Mouse (Mus musculus): ENCODE results near the gene Plekho2. TPM values are rescaled to one million over a fixed set of nuclear protein-coding genes. Genes with fewer than 3 reads are reported as not detected.

Plekho2 gene
- polyA plus RNA-seq, 1 experiment from 2014 or later: 12.4 TPM

- Histone ChIP-seq H3K9me3 (replicated peaks) (no peaks in the 10 kb centered on the region), H3K4me2 (replicated peaks) (no peak overlapping the region), H3K9ac (no peak overlapping the region), H3K4me1 (peaks cover 17% of the 10 kb centered on the region), H3K36me3 (peaks cover 23% of the 10 kb centered on the region), H3K27me3 (no peaks in the 10 kb centered on the region), H3K4me3 (no peak overlapping the region), H3K27ac (no peak overlapping the region)
- 89% methylated on average over 4 of the region's 4 CpGs for WGBS
- no peak for ATAC-seq (ENCODE audit: low FRiP score)
These were observed 18.8 kb downstream of the Plekho2 start for GRCm38 (mm10) chr9:65561016-65561415.

- H3K4me3 ChIP-seq: no peak overlapping the region
- peaks cover 27% of the 10 kb centered on the region for H3K36me3 ChIP-seq
- no peak for ATAC-seq (ENCODE audit: low FRiP score)
- no peaks in the 10 kb centered on the region for H3K9me3 ChIP-seq (replicated peaks)
- H3K27me3 ChIP-seq: no peaks in the 10 kb centered on the region
- H3K27ac ChIP-seq: no peak overlapping the region
- WGBS: 90% methylated on average over 6 of the region's 6 CpGs
- no peak overlapping the region for H3K4me2 ChIP-seq (replicated peaks)
- peaks cover 32% of the 10 kb centered on the region for H3K4me1 ChIP-seq
- H3K9ac ChIP-seq: no peak overlapping the region
These were observed 21.0 kb downstream of the Plekho2 start for GRCm38 (mm10) chr9:65558806-65559205.

- no peaks in the 10 kb centered on the region for H3K27me3 ChIP-seq
- no peaks in the 10 kb centered on the region for H3K9me3 ChIP-seq (replicated peaks)
- 97% methylated on average over 5 of the region's 5 CpGs for WGBS
- H3K9ac ChIP-seq: no peak overlapping the region
- H3K27ac ChIP-seq: no peak overlapping the region
- no peak overlapping the region for H3K4me3 ChIP-seq
- peaks cover 26% of the 10 kb centered on the region for H3K4me1 ChIP-seq
- H3K36me3 ChIP-seq: peaks cover 18% of the 10 kb centered on the region; the same call in 1 of the 2 replicates
- H3K4me2 ChIP-seq (replicated peaks): no peak overlapping the region
- no peak for ATAC-seq (ENCODE audit: low FRiP score)
These were observed 22.9 kb downstream of the Plekho2 start for GRCm38 (mm10) chr9:65556979-65557378.

GRCm38 (mm10) chr9:65556349-65556748, 23.5 kb downstream of the Plekho2 start:
- no peaks in the 10 kb centered on the region for H3K27me3 ChIP-seq
- 92% methylated on average over 8 of the region's 8 CpGs for WGBS
- H3K9ac ChIP-seq: no peak overlapping the region
- H3K4me3 ChIP-seq: no peak overlapping the region
- ATAC-seq (ENCODE audit: low FRiP score): no peak
- no peak overlapping the region for H3K27ac ChIP-seq
- no peaks in the 10 kb centered on the region for H3K9me3 ChIP-seq (replicated peaks)
- H3K4me2 ChIP-seq (replicated peaks): no peak overlapping the region
- H3K36me3 ChIP-seq: peaks cover 18% of the 10 kb centered on the region; the same call in 1 of the 2 replicates
- peaks cover 21% of the 10 kb centered on the region for H3K4me1 ChIP-seq

GRCm38 (mm10) chr9:65555621-65556020, 24.2 kb downstream of the Plekho2 start:
- Histone ChIP-seq H3K4me3 (no peak overlapping the region), H3K27ac (no peak overlapping the region), H3K27me3 (no peaks in the 10 kb centered on the region), H3K36me3 (peaks cover 18% of the 10 kb centered on the region; the same call in 1 of the 2 replicates), H3K4me1 (peaks cover 25% of the 10 kb centered on the region), H3K9me3 (replicated peaks) (no peaks in the 10 kb centered on the region), H3K4me2 (replicated peaks) (no peak overlapping the region), H3K9ac (no peak overlapping the region)
- ATAC-seq (ENCODE audit: low FRiP score): no peak
- 88% methylated on average over 4 of the region's 4 CpGs for WGBS

- Histone ChIP-seq H3K4me1 (peaks cover 29% of the 10 kb centered on the region), H3K4me2 (replicated peaks) (no peak overlapping the region), H3K9ac (no peak overlapping the region), H3K36me3 (peaks cover 16% of the 10 kb centered on the region; the same call in 1 of the 2 replicates), H3K4me3 (no peak overlapping the region), H3K27ac (peak overlapping the region; percentile 48), H3K27me3 (no peaks in the 10 kb centered on the region), H3K9me3 (replicated peaks) (no peaks in the 10 kb centered on the region)
- WGBS: 8% methylated on average over 5 of the region's 5 CpGs
- peak; percentile 29; the same call in 1 of the 2 replicates for ATAC-seq (ENCODE audit: low FRiP score)
These were observed 24.8 kb downstream of the Plekho2 start for GRCm38 (mm10) chr9:65555001-65555405.

GRCm38 (mm10) chr9:65552711-65553110, 27.1 kb downstream of the Plekho2 start:
- 89% methylated on average over 2 of the region's 2 CpGs for WGBS
- no peak overlapping the region for H3K4me2 ChIP-seq (replicated peaks)
- no peak for ATAC-seq (ENCODE audit: low FRiP score)
- no peak overlapping the region for H3K9ac ChIP-seq
- H3K27me3 ChIP-seq: no peaks in the 10 kb centered on the region
- no peaks in the 10 kb centered on the region for H3K9me3 ChIP-seq (replicated peaks)
- peaks cover 47% of the 10 kb centered on the region for H3K4me1 ChIP-seq
- peaks cover 13% of the 10 kb centered on the region; the same call in 1 of the 2 replicates for H3K36me3 ChIP-seq
- no peak overlapping the region for H3K4me3 ChIP-seq
- H3K27ac ChIP-seq: no peak overlapping the region

- H3K4me1 ChIP-seq: peaks cover 48% of the 10 kb centered on the region
- no peak overlapping the region for H3K27ac ChIP-seq
- peaks cover 13% of the 10 kb centered on the region; the same call in 1 of the 2 replicates for H3K36me3 ChIP-seq
- H3K9ac ChIP-seq: no peak overlapping the region
- no peaks in the 10 kb centered on the region for H3K9me3 ChIP-seq (replicated peaks)
- H3K27me3 ChIP-seq: no peaks in the 10 kb centered on the region
- no peak overlapping the region for H3K4me3 ChIP-seq
- WGBS: 93% methylated on average over 5 of the region's 5 CpGs
- no peak for ATAC-seq (ENCODE audit: low FRiP score)
- no peak overlapping the region for H3K4me2 ChIP-seq (replicated peaks)
These were observed 27.7 kb downstream of the Plekho2 start for GRCm38 (mm10) chr9:65552141-65552540.

GRCm38 (mm10) chr9:65551035-65551434, 28.8 kb downstream of the Plekho2 start:
- peak overlapping the region; percentile 66 for H3K27ac ChIP-seq
- 41% methylated on average over 5 of the region's 5 CpGs for WGBS
- peaks cover 5% of the 10 kb centered on the region; the same call in 1 of the 2 replicates for H3K36me3 ChIP-seq
- H3K4me1 ChIP-seq: peaks cover 49% of the 10 kb centered on the region
- H3K9ac ChIP-seq: no peak overlapping the region
- no peak overlapping the region for H3K4me2 ChIP-seq (replicated peaks)
- no peaks in the 10 kb centered on the region for H3K27me3 ChIP-seq
- H3K4me3 ChIP-seq: no peak overlapping the region
- ATAC-seq (ENCODE audit: low FRiP score): no peak
- no peaks in the 10 kb centered on the region for H3K9me3 ChIP-seq (replicated peaks)

- 15% methylated on average over 7 of the region's 7 CpGs for WGBS
- peak overlapping the region; percentile 66 for H3K27ac ChIP-seq
- ATAC-seq (ENCODE audit: low FRiP score): no peak
- H3K27me3 ChIP-seq: no peaks in the 10 kb centered on the region
- no peaks in the 10 kb centered on the region for H3K9me3 ChIP-seq (replicated peaks)
- no peak overlapping the region for H3K4me3 ChIP-seq
- H3K4me1 ChIP-seq: peaks cover 47% of the 10 kb centered on the region
- no peak overlapping the region for H3K9ac ChIP-seq
- no peak overlapping the region for H3K4me2 ChIP-seq (replicated peaks)
- H3K36me3 ChIP-seq: no peaks in the 10 kb centered on the region
These were observed 29.6 kb downstream of the Plekho2 start for GRCm38 (mm10) chr9:65550079-65550831.

- Histone ChIP-seq H3K4me3 (no peak overlapping the region), H3K27me3 (no peaks in the 10 kb centered on the region), H3K27ac (no peak overlapping the region), H3K36me3 (no peaks in the 10 kb centered on the region), H3K4me2 (replicated peaks) (no peak overlapping the region), H3K9me3 (replicated peaks) (no peaks in the 10 kb centered on the region), H3K4me1 (peaks cover 41% of the 10 kb centered on the region), H3K9ac (no peak overlapping the region)
- 89% methylated on average over 5 of the region's 5 CpGs for WGBS
- no peak for ATAC-seq (ENCODE audit: low FRiP score)
These were observed 30.2 kb downstream of the Plekho2 start for GRCm38 (mm10) chr9:65549643-65550042.

GRCm38 (mm10) chr9:65549139-65549538, 30.7 kb downstream of the Plekho2 start:
- Histone ChIP-seq H3K4me1 (peaks cover 38% of the 10 kb centered on the region), H3K9ac (no peak overlapping the region), H3K4me2 (replicated peaks) (no peak overlapping the region), H3K27me3 (no peaks in the 10 kb centered on the region), H3K36me3 (no peaks in the 10 kb centered on the region), H3K9me3 (replicated peaks) (no peaks in the 10 kb centered on the region), H3K4me3 (no peak overlapping the region), H3K27ac (no peak overlapping the region)
- ATAC-seq (ENCODE audit: low FRiP score): no peak
- 75% methylated on average over 3 of the region's 3 CpGs for WGBS

GRCm38 (mm10) chr9:65548311-65548710, 31.5 kb downstream of the Plekho2 start:
- no peak for ATAC-seq (ENCODE audit: low FRiP score)
- peak overlapping the region; percentile 71 for H3K27ac ChIP-seq

More at GRCm38 (mm10) chr9:65548311-65548710, 31.5 kb downstream of the Plekho2 start:
- Histone ChIP-seq H3K4me1 (peaks cover 38% of the 10 kb centered on the region), H3K9me3 (replicated peaks) (no peaks in the 10 kb centered on the region), H3K4me2 (replicated peaks) (no peak overlapping the region), H3K4me3 (no peak overlapping the region), H3K27me3 (no peaks in the 10 kb centered on the region), H3K9ac (0 out of 2 replicates have a peak overlapping the region, but pooled peaks have one; percentile 23), H3K36me3 (no peaks in the 10 kb centered on the region)
- 48% methylated on average over 8 of the region's 8 CpGs for WGBS

Data from hindbrain, embryonic 12.5 days (tissue).